Mouse (Mus musculus): Measurements from ENCODE around the gene Krba1. TPM values are rescaled to one million over a fixed set of nuclear protein-coding genes. Genes with fewer than 3 reads are reported as not detected.

Krba1 gene
- polyA plus RNA-seq, 1 experiment from 2014 or later = 16.6 TPM

DNA sequence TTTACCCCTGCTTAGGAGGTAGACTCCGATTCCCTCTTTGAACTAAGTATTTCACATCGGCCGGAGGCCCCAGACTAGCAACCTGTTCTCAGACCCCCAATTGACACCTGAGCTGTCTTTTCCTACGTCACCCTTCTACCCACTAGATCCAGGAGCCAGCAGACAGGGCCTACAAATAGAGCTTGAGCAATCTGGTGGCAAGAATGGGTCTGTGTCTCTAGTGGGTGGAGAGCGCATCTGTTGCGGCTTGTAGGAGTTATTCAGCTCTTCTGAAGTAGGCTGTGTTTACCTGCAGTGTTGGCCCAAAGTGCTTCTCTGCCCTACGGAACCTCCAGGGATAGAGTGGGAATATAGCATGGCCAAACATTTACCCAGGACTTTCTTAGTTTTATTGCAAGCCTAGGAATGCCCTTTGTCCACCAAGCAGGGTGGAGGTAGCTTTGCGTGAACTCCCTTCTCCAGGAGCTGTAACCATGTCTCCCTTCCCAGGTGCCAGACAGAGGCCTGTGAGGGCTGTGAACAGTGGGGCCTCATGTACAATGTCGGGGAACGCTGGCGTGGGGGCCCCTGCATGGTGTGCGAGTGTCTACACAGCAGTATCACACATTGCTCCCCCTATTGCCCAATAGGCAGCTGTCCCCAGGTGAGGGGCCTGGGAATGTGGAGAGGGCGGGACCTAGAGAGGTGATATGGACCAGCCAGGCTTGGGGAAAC lies 69.7 kb downstream of the Krba1 start:
- WGBS = 93% methylated on average over 13 of the region's 13 CpGs
- no peak overlapping the region for H3K4me2 ChIP-seq
- DNase-seq (ENCODE audit: low spot score, missing footprints) (no peak), ATAC-seq (ENCODE audit: low FRiP score) (no peak)
- H3K27ac ChIP-seq (ENCODE audit: low read depth, low read length) = no peak overlapping the region
- no peak overlapping the region for H3K4me3 ChIP-seq (ENCODE audit: low read depth, low read length)
- H3K27me3 ChIP-seq (ENCODE audit: control insufficient read depth, insufficient read depth, low read length) = no peaks in the 10 kb centered on the region
- H3K4me1 ChIP-seq (ENCODE audit: control insufficient read depth, insufficient read depth, low read length) = peaks cover 3% of the 10 kb centered on the region; the same call in 1 of the 2 replicates
- no peaks in the 10 kb centered on the region for H3K36me3 ChIP-seq (ENCODE audit: control insufficient read depth, insufficient read depth, low read length)
- H3K9me3 ChIP-seq (ENCODE audit: control insufficient read depth, low read length) = no peaks in the 10 kb centered on the region
- H3K9ac ChIP-seq (ENCODE audit: low read length) = no peak overlapping the region

DNA sequence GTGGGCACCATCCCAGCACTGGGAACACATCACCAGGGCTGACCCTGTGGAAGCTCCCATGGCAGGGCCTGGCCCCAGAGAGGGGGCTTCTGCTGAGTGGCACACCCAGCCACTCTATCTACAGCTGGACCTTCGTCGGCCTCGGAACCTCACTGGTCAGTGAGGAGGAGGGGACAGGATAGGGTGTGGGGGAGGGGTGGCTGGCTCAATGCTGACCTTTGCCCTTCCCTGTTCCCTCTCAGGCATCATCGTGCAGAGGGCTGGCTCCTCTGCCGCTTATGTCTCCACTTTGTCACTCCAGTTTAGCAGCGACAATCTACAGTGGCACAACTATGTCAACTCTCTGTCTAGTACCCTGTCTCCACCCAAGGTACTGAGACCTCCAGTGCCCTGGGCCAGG lies 71.3 kb downstream of the Krba1 start:
- no peak overlapping the region for H3K27ac ChIP-seq (ENCODE audit: low read depth, low read length)
- no peak overlapping the region for H3K4me3 ChIP-seq (ENCODE audit: low read depth, low read length)
- no peaks in the 10 kb centered on the region for H3K27me3 ChIP-seq (ENCODE audit: control insufficient read depth, insufficient read depth, low read length)
- 35% methylated on average over 6 of the region's 6 CpGs for WGBS
- no peak overlapping the region for H3K4me2 ChIP-seq
- ATAC-seq (ENCODE audit: low FRiP score) = no peak
- H3K4me1 ChIP-seq (ENCODE audit: control insufficient read depth, insufficient read depth, low read length) = peaks cover 3% of the 10 kb centered on the region; the same call in 1 of the 2 replicates
- H3K9ac ChIP-seq (ENCODE audit: low read length) = no peak overlapping the region
- no peaks in the 10 kb centered on the region for H3K9me3 ChIP-seq (ENCODE audit: control insufficient read depth, low read length)
- no peak for DNase-seq (ENCODE audit: low spot score, missing footprints)
- H3K36me3 ChIP-seq (ENCODE audit: control insufficient read depth, insufficient read depth, low read length) = no peaks in the 10 kb centered on the region

DNA sequence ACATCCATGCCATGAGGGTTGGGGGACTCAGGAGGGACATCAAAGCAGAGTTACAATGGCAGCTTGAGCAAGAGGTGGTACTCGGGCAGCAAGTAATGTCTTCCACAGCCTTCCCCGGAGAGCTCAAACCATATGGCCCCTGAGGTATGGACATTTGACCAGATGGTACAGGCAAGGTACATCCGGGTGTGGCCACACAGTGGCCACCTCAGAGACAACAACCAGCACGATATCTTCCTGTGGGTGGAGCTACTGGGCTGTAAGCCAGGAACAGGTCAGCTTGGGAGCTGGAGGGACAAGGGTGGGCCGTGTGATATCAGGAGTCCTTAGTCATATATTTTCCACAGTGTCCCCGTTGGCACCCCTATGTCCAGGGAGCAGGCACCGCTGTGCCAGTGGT lies 72.1 kb downstream of the Krba1 start:
- H3K27me3 ChIP-seq (ENCODE audit: control insufficient read depth, insufficient read depth, low read length) = no peaks in the 10 kb centered on the region
- ATAC-seq (ENCODE audit: low FRiP score) = no peak
- WGBS = 87% methylated on average over 7 of the region's 7 CpGs
- DNase-seq (ENCODE audit: low spot score, missing footprints) = no peak
- H3K27ac ChIP-seq (ENCODE audit: low read depth, low read length) = no peak overlapping the region
- no peaks in the 10 kb centered on the region for H3K36me3 ChIP-seq (ENCODE audit: control insufficient read depth, insufficient read depth, low read length)
- no peak overlapping the region for H3K4me2 ChIP-seq
- H3K4me3 ChIP-seq (ENCODE audit: low read depth, low read length) = no peak overlapping the region
- peaks cover 3% of the 10 kb centered on the region; the same call in 1 of the 2 replicates for H3K4me1 ChIP-seq (ENCODE audit: control insufficient read depth, insufficient read depth, low read length)
- no peaks in the 10 kb centered on the region for H3K9me3 ChIP-seq (ENCODE audit: control insufficient read depth, low read length)
- H3K9ac ChIP-seq (ENCODE audit: low read length) = no peak overlapping the region

Small RNA genes lying within 50 kb of the gene (microRNA-seq; reads per million reads assigned to microRNA genes)
- not detected for gene Gm24325

Other genes with a start within 250 kb of the Krba1 start
- gene Zfp467, start 50.2 kb downstream of the Krba1 start, polyA plus RNA-seq (2014; fragmentation: Nextera tagmentation; extraction: Ambion mirVana) = 12.7 and 14.3 TPM in 2 replicates
- gene Sspo, start 52.6 kb downstream of the Krba1 start, polyA plus RNA-seq (2014; fragmentation: Nextera tagmentation; extraction: Ambion mirVana) = 0.10 and 0.23 TPM in 2 replicates
- 64.4 and 71.4 TPM in 2 replicates for gene Atp6v0e2, start 142.0 kb downstream of the Krba1 start, polyA plus RNA-seq (2014; fragmentation: Nextera tagmentation; extraction: Ambion mirVana)
- gene Lrrc61, start 159.2 kb downstream of the Krba1 start, polyA plus RNA-seq (2014; fragmentation: Nextera tagmentation; extraction: Ambion mirVana) = 15.5 and 15.9 TPM in 2 replicates
- gene Rarres2, start 177.2 kb downstream of the Krba1 start, polyA plus RNA-seq (2014; fragmentation: Nextera tagmentation; extraction: Ambion mirVana) = 1.4 and 1.6 TPM in 2 replicates
- gene Gm45021, start 194.0 kb downstream of the Krba1 start, polyA plus RNA-seq (2014; fragmentation: Nextera tagmentation; extraction: Ambion mirVana) = not detected in 2 replicates
- gene Repin1, start 198.3 kb downstream of the Krba1 start, polyA plus RNA-seq (2014; fragmentation: Nextera tagmentation; extraction: Ambion mirVana) = 39.9 and 44.1 TPM in 2 replicates
- not detected in 2 replicates for gene Gm44965, start 198.4 kb downstream of the Krba1 start, polyA plus RNA-seq (2014; fragmentation: Nextera tagmentation; extraction: Ambion mirVana)
- gene Zfp775, start 206.5 kb downstream of the Krba1 start, polyA plus RNA-seq (2014; fragmentation: Nextera tagmentation; extraction: Ambion mirVana) = 7.8 and 9.3 TPM in 2 replicates
- 0.52 and 0.82 TPM in 2 replicates for gene AI854703, start 231.2 kb downstream of the Krba1 start, polyA plus RNA-seq (2014; fragmentation: Nextera tagmentation; extraction: Ambion mirVana)

All from midbrain, embryonic 11.5 days (tissue).